Mouse (Mus musculus): ENCODE measurements around the gene Cbr2. TPM values are rescaled to one million over a fixed set of nuclear protein-coding genes. Genes with fewer than 3 reads are reported as not detected.

Cbr2 gene
- polyA plus RNA-seq, 1 experiment: 5.8 TPM

GRCm38 (mm10) chr11:120693461-120693860, 38.5 kb downstream of the Cbr2 start:
- no peak overlapping the region for H3K27ac ChIP-seq (ENCODE audit: insufficient read depth, low read length)
- H3K27me3 ChIP-seq (ENCODE audit: control insufficient read depth, insufficient read depth, low read length): no peaks in the 10 kb centered on the region
- H3K36me3 ChIP-seq (ENCODE audit: control insufficient read depth, insufficient read depth, low read length): peaks cover 31% of the 10 kb centered on the region
- H3K4me1 ChIP-seq (ENCODE audit: control insufficient read depth, insufficient read depth, insufficient read length): no peaks in the 10 kb centered on the region
- TF ChIP-seq POLR2A (IDR thresholded peaks at IDR 0.05; ENCODE audit: low read depth, low read length) (no peak), CTCF (IDR thresholded peaks at IDR 0.05; ENCODE audit: extremely low read depth, insufficient read depth, insufficient read length, insufficient replicate concordance) (no peak)
- 82% methylated on average over 3 of the region's 3 CpGs for WGBS
- DNase-seq (ENCODE audit: low read depth in 1 of 2, low spot score in 2 of 2): no peak
- H3K4me3 ChIP-seq (ENCODE audit: extremely low read depth, insufficient read depth, insufficient read length): no peak overlapping the region

- Histone ChIP-seq H3K27me3 (ENCODE audit: control insufficient read depth, insufficient read depth, low read length) (no peaks in the 10 kb centered on the region), H3K27ac (ENCODE audit: insufficient read depth, low read length) (no peak overlapping the region), H3K36me3 (ENCODE audit: control insufficient read depth, insufficient read depth, low read length) (peaks cover 30% of the 10 kb centered on the region), H3K4me1 (ENCODE audit: control insufficient read depth, insufficient read depth, insufficient read length) (no peaks in the 10 kb centered on the region), H3K4me3 (ENCODE audit: extremely low read depth, insufficient read depth, insufficient read length) (no peak overlapping the region)
- WGBS: 92% methylated on average over 4 of the region's 4 CpGs
- TF ChIP-seq CTCF (IDR thresholded peaks at IDR 0.05; ENCODE audit: extremely low read depth, insufficient read depth, insufficient read length, insufficient replicate concordance) (no peak), POLR2A (IDR thresholded peaks at IDR 0.05; ENCODE audit: low read depth, low read length) (no peak)
- DNase-seq (ENCODE audit: low read depth in 1 of 2, low spot score in 2 of 2): no peak
Measured at GRCm38 (mm10) chr11:120692471-120693011, 39.4 kb downstream of the Cbr2 start.

GRCm38 (mm10) chr11:120689365-120689764, 42.5 kb downstream of the Cbr2 start:
- TF ChIP-seq POLR2A (IDR thresholded peaks at IDR 0.05; ENCODE audit: low read depth, low read length): no peak
- no peak for TF ChIP-seq CTCF (IDR thresholded peaks at IDR 0.05; ENCODE audit: extremely low read depth, insufficient read depth, insufficient read length, insufficient replicate concordance)
- WGBS: 74% methylated on average over 3 of the region's 3 CpGs
- Histone ChIP-seq H3K27ac (ENCODE audit: insufficient read depth, low read length) (no peak overlapping the region; the same call in 1 of the 2 replicates), H3K4me1 (ENCODE audit: control insufficient read depth, insufficient read depth, insufficient read length) (no peaks in the 10 kb centered on the region), H3K27me3 (ENCODE audit: control insufficient read depth, insufficient read depth, low read length) (no peaks in the 10 kb centered on the region), H3K4me3 (ENCODE audit: extremely low read depth, insufficient read depth, insufficient read length) (no peak overlapping the region), H3K36me3 (ENCODE audit: control insufficient read depth, insufficient read depth, low read length) (peaks cover 27% of the 10 kb centered on the region)
- no peak for DNase-seq (ENCODE audit: low read depth in 1 of 2, low spot score in 2 of 2)

GRCm38 (mm10) chr11:120686650-120687272, 45.2 kb downstream of the Cbr2 start:
- Histone ChIP-seq H3K4me1 (ENCODE audit: control insufficient read depth, insufficient read depth, insufficient read length) (no peaks in the 10 kb centered on the region), H3K36me3 (ENCODE audit: control insufficient read depth, insufficient read depth, low read length) (peaks cover 30% of the 10 kb centered on the region), H3K4me3 (ENCODE audit: extremely low read depth, insufficient read depth, insufficient read length) (no peak overlapping the region), H3K27me3 (ENCODE audit: control insufficient read depth, insufficient read depth, low read length) (no peaks in the 10 kb centered on the region), H3K27ac (ENCODE audit: insufficient read depth, low read length) (no peak overlapping the region)
- DNase-seq (ENCODE audit: low read depth in 1 of 2, low spot score in 2 of 2): no peak
- WGBS: 95% methylated on average over 20 of the region's 20 CpGs
- TF ChIP-seq POLR2A (IDR thresholded peaks at IDR 0.05; ENCODE audit: low read depth, low read length): no peak
- TF ChIP-seq CTCF (IDR thresholded peaks at IDR 0.05; ENCODE audit: extremely low read depth, insufficient read depth, insufficient read length, insufficient replicate concordance): no peak

- DNase-seq (ENCODE audit: low read depth in 1 of 2, low spot score in 2 of 2): no peak
Measured at GRCm38 (mm10) chr11:120684660-120685059, 47.3 kb downstream of the Cbr2 start.

GRCm38 (mm10) chr11:120684086-120684485, 47.8 kb downstream of the Cbr2 start:
- TF ChIP-seq CTCF (IDR thresholded peaks at IDR 0.05; ENCODE audit: extremely low read depth, insufficient read depth, insufficient read length, insufficient replicate concordance) (no peak), POLR2A (IDR thresholded peaks at IDR 0.05; ENCODE audit: low read depth, low read length) (no peak)
- Histone ChIP-seq H3K4me3 (ENCODE audit: extremely low read depth, insufficient read depth, insufficient read length) (no peak overlapping the region), H3K36me3 (ENCODE audit: control insufficient read depth, insufficient read depth, low read length) (peaks cover 19% of the 10 kb centered on the region), H3K4me1 (ENCODE audit: control insufficient read depth, insufficient read depth, insufficient read length) (no peaks in the 10 kb centered on the region), H3K27me3 (ENCODE audit: control insufficient read depth, insufficient read depth, low read length) (no peaks in the 10 kb centered on the region), H3K27ac (ENCODE audit: insufficient read depth, low read length) (no peak overlapping the region)
- DNase-seq (ENCODE audit: low read depth in 1 of 2, low spot score in 2 of 2): no peak
- WGBS: 88% methylated on average over 2 of the region's 2 CpGs

More at GRCm38 (mm10) chr11:120684660-120685059, 47.3 kb downstream of the Cbr2 start:
- H3K4me3 ChIP-seq (ENCODE audit: extremely low read depth, insufficient read depth, insufficient read length): no peak overlapping the region
- 88% methylated on average over 2 of the region's 2 CpGs for WGBS
- H3K27me3 ChIP-seq (ENCODE audit: control insufficient read depth, insufficient read depth, low read length): no peaks in the 10 kb centered on the region
- TF ChIP-seq POLR2A (IDR thresholded peaks at IDR 0.05; ENCODE audit: low read depth, low read length) (no peak), CTCF (IDR thresholded peaks at IDR 0.05; ENCODE audit: extremely low read depth, insufficient read depth, insufficient read length, insufficient replicate concordance) (no peak)
- H3K36me3 ChIP-seq (ENCODE audit: control insufficient read depth, insufficient read depth, low read length): peaks cover 24% of the 10 kb centered on the region
- H3K27ac ChIP-seq (ENCODE audit: insufficient read depth, low read length): no peak overlapping the region
- no peaks in the 10 kb centered on the region for H3K4me1 ChIP-seq (ENCODE audit: control insufficient read depth, insufficient read depth, insufficient read length)

- peaks cover 16% of the 10 kb centered on the region for H3K36me3 ChIP-seq (ENCODE audit: control insufficient read depth, insufficient read depth, low read length)
Measured at GRCm38 (mm10) chr11:120683536-120683935, 48.4 kb downstream of the Cbr2 start.

More at GRCm38 (mm10) chr11:120683536-120683935, 48.4 kb downstream of the Cbr2 start:
- Histone ChIP-seq H3K27ac (ENCODE audit: insufficient read depth, low read length) (no peak overlapping the region), H3K27me3 (ENCODE audit: control insufficient read depth, insufficient read depth, low read length) (no peaks in the 10 kb centered on the region), H3K4me1 (ENCODE audit: control insufficient read depth, insufficient read depth, insufficient read length) (no peaks in the 10 kb centered on the region), H3K4me3 (ENCODE audit: extremely low read depth, insufficient read depth, insufficient read length) (no peak overlapping the region)
- no peak for DNase-seq (ENCODE audit: low read depth in 1 of 2, low spot score in 2 of 2)
- TF ChIP-seq POLR2A (IDR thresholded peaks at IDR 0.05; ENCODE audit: low read depth, low read length): no peak
- WGBS: 86% methylated on average over 3 of the region's 3 CpGs
